Mouse (Mus musculus) spleen, adult 2 months (tissue): Measurements from ENCODE around the gene Plekhg4. TPM values are rescaled to one million over a fixed set of nuclear protein-coding genes. Genes with fewer than 3 reads are reported as not detected.

Experiments
- DNase-seq, 2 experiments: peaks; one replicate each; pipeline versions ENCODE4 v3.0.0 to v3.0.0-alpha.2; 2012 to 2021; ENCODE audit warnings: low spot score in 2 of 2, low read depth in 1 of 2
- H3K27ac ChIP-seq: fragments of 200-500 bp; 2 replicates; pipeline ENCODE4 v1.5.1; 2012; ENCODE audit warnings: low read length, inconsistent platforms; ENCODE audit not compliant: insufficient read depth
- H3K27me3 ChIP-seq: fragments of 200-500 bp; 2 replicates; pipeline ENCODE4 v1.6.1; 2012; ENCODE audit warnings: mild to moderate bottlenecking, moderate library complexity, low read length, inconsistent platforms; ENCODE audit not compliant: control insufficient read depth, insufficient read depth
- H3K36me3 ChIP-seq: fragments of 200-500 bp; 2 replicates; pipeline ENCODE4 v1.6.1; 2012; ENCODE audit warnings: mild to moderate bottlenecking, low read length, inconsistent platforms; ENCODE audit not compliant: control insufficient read depth, insufficient read depth
- H3K4me1 ChIP-seq: fragments of 200-500 bp; 2 replicates; pipeline ENCODE4 v1.6.1; 2011; ENCODE audit warnings: inconsistent platforms; ENCODE audit not compliant: control insufficient read depth, insufficient read depth, insufficient read length
- H3K4me3 ChIP-seq: fragments of 200-500 bp; 2 replicates; pipeline ENCODE4 v1.5.1; 2011; ENCODE audit warnings: mild to moderate bottlenecking, inconsistent platforms; ENCODE audit not compliant: insufficient read depth, insufficient read length; ENCODE audit errors: extremely low read depth
- CTCF ChIP-seq: fragments of 200-500 bp; IDR thresholded peaks from 2 replicates; pipeline ENCODE4 v1.5.1; 2011; ENCODE audit warnings: mild to moderate bottlenecking, inconsistent platforms; ENCODE audit not compliant: insufficient read depth, insufficient read length, insufficient replicate concordance; ENCODE audit errors: extremely low read depth
- POLR2A ChIP-seq: fragments of 200-500 bp; IDR thresholded peaks from 2 replicates; pipeline ENCODE4 v1.6.1; 2011; ENCODE audit warnings: low read depth, low read length, inconsistent platforms
- WGBS: fragments of 180-500 bp; shearing (Covaris S2); methylation state at CpG from one replicate; pipeline ENCODE4 v1.1.7; 2018; 5-methylcytosine and 5-hydroxymethylcytosine counted together
- polyA plus RNA-seq: library from polyadenylated mRNA; depleted of rRNA; stranded (reverse); fragments of >200 nt; gene quantifications from 2 replicates; pipeline ENCODE4 v1.2.3, GENCODE M21; 2012

The Plekhg4 gene
- polyA plus RNA-seq, 1 experiment = 0.20 TPM

- no peaks in the 10 kb centered on the region for H3K4me1 ChIP-seq
- whole genome bisulfite sequencing = 79% methylated on average over 8 of the region's 8 CpGs
- no peak overlapping the region for H3K27ac ChIP-seq
- TF ChIP-seq CTCF (no peak), POLR2A (no peak)
- no peak overlapping the region for H3K4me3 ChIP-seq
- no peaks in the 10 kb centered on the region for H3K36me3 ChIP-seq
- no peak for DNase-seq
- H3K27me3 ChIP-seq = no peaks in the 10 kb centered on the region
These were observed 30.4 kb downstream of the Plekhg4 start for GRCm38 (mm10) chr8:105403467-105403866.

DNA sequence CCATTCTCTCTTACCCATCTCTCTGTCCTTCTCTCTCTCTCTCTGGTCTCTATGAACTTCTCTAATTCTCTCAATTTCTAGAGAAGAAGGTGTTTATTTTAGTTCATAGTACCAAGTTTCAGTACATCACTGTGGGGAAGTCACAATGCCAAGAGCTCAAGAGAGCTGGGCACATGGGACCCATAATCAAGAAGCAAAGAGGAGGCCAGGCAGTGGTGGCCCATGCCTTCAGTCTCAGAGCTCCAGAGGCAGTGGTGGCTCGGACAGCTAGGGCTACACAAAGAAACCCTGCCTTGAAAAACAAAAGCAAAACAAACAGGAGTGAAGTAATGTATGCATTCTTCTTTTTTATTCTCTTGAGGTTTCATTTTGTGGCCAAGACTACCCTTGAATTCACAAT is 31.4 kb downstream of the Plekhg4 start:
- Histone ChIP-seq H3K4me1 (no peaks in the 10 kb centered on the region), H3K27ac (no peak overlapping the region), H3K27me3 (no peaks in the 10 kb centered on the region), H3K36me3 (no peaks in the 10 kb centered on the region), H3K4me3 (no peak overlapping the region)
- TF ChIP-seq CTCF = no peak
- TF ChIP-seq POLR2A = no peak
- no peak for DNase-seq
- 74% methylated on average over 1 of the region's 1 CpGs for WGBS

- no peak for DNase-seq
- no peaks in the 10 kb centered on the region for H3K4me1 ChIP-seq
- H3K4me3 ChIP-seq = no peak overlapping the region
- no peaks in the 10 kb centered on the region for H3K27me3 ChIP-seq
- no peaks in the 10 kb centered on the region for H3K36me3 ChIP-seq
- no peak for TF ChIP-seq CTCF
- no peak for TF ChIP-seq POLR2A
- H3K27ac ChIP-seq = no peak overlapping the region
- WGBS = 87% methylated on average over 10 of the region's 10 CpGs
These were observed 33.3 kb downstream of the Plekhg4 start for GRCm38 (mm10) chr8:105406416-105406815.

DNA sequence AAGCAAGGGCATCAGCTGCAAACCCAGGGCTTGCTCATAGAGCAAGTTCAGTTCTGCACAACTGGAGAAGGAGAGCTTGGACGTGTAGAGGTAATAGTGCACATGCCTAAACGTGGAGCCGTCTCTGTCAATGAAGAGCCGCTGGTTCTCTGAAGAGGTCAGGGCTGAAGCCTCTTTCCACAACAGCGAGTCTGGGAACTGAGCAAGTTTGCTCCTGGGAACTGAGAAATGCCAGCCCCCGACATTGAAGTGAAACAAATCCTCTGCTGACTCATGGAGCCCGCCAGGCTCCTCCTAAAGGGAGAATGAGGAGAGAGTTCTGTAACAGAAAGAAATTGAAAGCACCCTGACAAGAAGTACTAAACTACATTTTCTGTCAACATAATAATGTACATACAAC is 35.3 kb downstream of the Plekhg4 start:
- Histone ChIP-seq H3K27ac (no peak overlapping the region), H3K4me3 (no peak overlapping the region), H3K36me3 (no peaks in the 10 kb centered on the region), H3K27me3 (peaks cover 2% of the 10 kb centered on the region), H3K4me1 (no peaks in the 10 kb centered on the region)
- no peak for DNase-seq
- no peak for TF ChIP-seq POLR2A
- no peak for TF ChIP-seq CTCF
- WGBS = 65% methylated on average over 7 of the region's 7 CpGs

- 95% methylated on average over 6 of the region's 6 CpGs for WGBS
- no peak for DNase-seq
- peaks cover 5% of the 10 kb centered on the region for H3K27me3 ChIP-seq
- H3K4me3 ChIP-seq = no peak overlapping the region
- H3K36me3 ChIP-seq = no peaks in the 10 kb centered on the region
- no peaks in the 10 kb centered on the region; the same call in 1 of the 2 replicates for H3K4me1 ChIP-seq
- no peak overlapping the region for H3K27ac ChIP-seq
- no peak for TF ChIP-seq POLR2A
- TF ChIP-seq CTCF = no peak
These were observed 36.9 kb downstream of the Plekhg4 start for GRCm38 (mm10) chr8:105409947-105410346.

GRCm38 (mm10) chr8:105413391-105413790 is 40.3 kb downstream of the Plekhg4 start, which contains the start of the genes Kctd19 and Lrrc36:
Gene Kctd19 (minus strand): TSS chr8:105413502.
Gene Lrrc36 (plus strand): TSS chr8:105413571.
- Histone ChIP-seq H3K36me3 (no peaks in the 10 kb centered on the region), H3K27me3 (peaks cover 5% of the 10 kb centered on the region), H3K4me3 (no peak within 1 kb of the TSS), H3K27ac (no peak within 1 kb of the TSS), H3K4me1 (no peaks in the 10 kb centered on the region; the same call in 1 of the 2 replicates)
- WGBS = 2% methylated on average over 34 of the region's 34 CpGs
- DNase-seq = no peak
- no peak for TF ChIP-seq CTCF
- TF ChIP-seq POLR2A = no peak

DNA sequence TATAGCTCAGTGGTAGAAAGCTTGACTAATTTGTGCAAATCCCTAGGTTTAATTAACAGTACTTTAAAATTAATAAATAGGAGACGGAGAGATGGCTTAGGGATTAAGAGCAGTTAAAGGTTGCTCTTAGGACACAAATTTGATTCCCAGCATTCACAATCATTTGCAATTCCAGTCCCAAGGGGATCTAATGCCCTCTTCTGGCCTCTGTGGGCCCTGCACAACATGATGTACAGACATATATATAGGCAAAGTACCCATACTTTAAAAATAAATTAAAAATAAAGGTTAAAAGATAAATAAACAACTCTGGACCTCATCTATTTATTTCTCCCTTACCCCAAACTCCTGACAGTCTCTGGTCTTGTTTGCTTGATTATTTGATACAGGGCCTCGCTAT is 45.9 kb downstream of the Plekhg4 start:
- no peak overlapping the region for H3K27ac ChIP-seq
- no peak for DNase-seq
- no peaks in the 10 kb centered on the region for H3K27me3 ChIP-seq
- no peaks in the 10 kb centered on the region for H3K36me3 ChIP-seq
- H3K4me3 ChIP-seq = no peak overlapping the region
- 88% methylated on average over 2 of the region's 2 CpGs for WGBS
- no peak for TF ChIP-seq POLR2A
- no peak for TF ChIP-seq CTCF
- H3K4me1 ChIP-seq = no peaks in the 10 kb centered on the region
